Mouse (Mus musculus) heart, embryonic 10.5 days (tissue): ENCODE measurements around the gene Acer2. TPM values are rescaled to one million over a fixed set of nuclear protein-coding genes. Genes with fewer than 3 reads are reported as not detected.
"Not testable (repeated sequence)": the region's sequence is repeated elsewhere in the genome, so short reads cannot be mapped to it uniquely, and the experiment has no call there.

Experiments
- DNase-seq: peaks from one replicate; pipeline ENCODE4 v3.0.0-alpha.2; 2017; ENCODE audit warnings: low spot score
- H3K27ac ChIP-seq: fragments of 300-500 bp; sonication (generic); 2 replicates; pipeline ENCODE4 v1.5.1; 2016; ENCODE audit warnings: mild to moderate bottlenecking
- H3K27me3 ChIP-seq: fragments of 300-500 bp; sonication (generic); 2 replicates; pipeline ENCODE4 v1.6.1; 2016; ENCODE audit warnings: mild to moderate bottlenecking; ENCODE audit not compliant: poor library complexity, insufficient read depth, severe bottlenecking
- H3K36me3 ChIP-seq: fragments of 300-500 bp; sonication (generic); 2 replicates; pipeline ENCODE4 v1.6.1; 2016; ENCODE audit warnings: mild to moderate bottlenecking, moderate library complexity
- H3K4me1 ChIP-seq: fragments of 300-500 bp; sonication (generic); 2 replicates; pipeline ENCODE4 v1.6.1; 2016; ENCODE audit warnings: mild to moderate bottlenecking
- H3K4me3 ChIP-seq: fragments of 300-500 bp; sonication (generic); 2 replicates; pipeline ENCODE4 v1.5.1; 2016; ENCODE audit warnings: mild to moderate bottlenecking, moderate library complexity
- H3K9me3 ChIP-seq: fragments of 300-500 bp; sonication (generic); 2 replicates; pipeline ENCODE4 v1.6.1; 2016; ENCODE audit warnings: mild to moderate bottlenecking, moderate library complexity
- WGBS: fragments of 180-500 bp; shearing (Covaris S2); methylation state at CpG from one replicate; pipeline ENCODE4 v1.1.7; 2016; 5-methylcytosine and 5-hydroxymethylcytosine counted together
- polyA plus RNA-seq: library from polyadenylated mRNA; unstranded; fragments of >200 nt; fragmentation: Nextera tagmentation; extraction: Ambion mirVana; gene quantifications from 2 replicates; pipeline ENCODE4 v1.2.1, GENCODE M21; 2016

The Acer2 gene
- polyA plus RNA-seq, result 25.0 and 32.8 TPM in 2 replicates

GRCm38 (mm10) chr4:86874146-86874847, at the start of gene Acer2:
Acer2 (plus strand) TSS chr4:86874396.
- H3K4me3 ChIP-seq, result peak within 1 kb of the TSS; percentile 83
- H3K27me3 ChIP-seq, result peaks cover 20% of the 10 kb centered on the region; the same call in 1 of the 2 replicates
- H3K9me3 ChIP-seq, result no peaks in the 10 kb centered on the region
- DNase-seq, result peak; percentile 89
- peaks cover 8% of the 10 kb centered on the region for H3K4me1 ChIP-seq
- peak within 1 kb of the TSS; percentile 83 for H3K27ac ChIP-seq
- H3K36me3 ChIP-seq, result no peaks in the 10 kb centered on the region
- WGBS, result under 1% methylated on average over 60 of the region's 60 CpGs

DNA sequence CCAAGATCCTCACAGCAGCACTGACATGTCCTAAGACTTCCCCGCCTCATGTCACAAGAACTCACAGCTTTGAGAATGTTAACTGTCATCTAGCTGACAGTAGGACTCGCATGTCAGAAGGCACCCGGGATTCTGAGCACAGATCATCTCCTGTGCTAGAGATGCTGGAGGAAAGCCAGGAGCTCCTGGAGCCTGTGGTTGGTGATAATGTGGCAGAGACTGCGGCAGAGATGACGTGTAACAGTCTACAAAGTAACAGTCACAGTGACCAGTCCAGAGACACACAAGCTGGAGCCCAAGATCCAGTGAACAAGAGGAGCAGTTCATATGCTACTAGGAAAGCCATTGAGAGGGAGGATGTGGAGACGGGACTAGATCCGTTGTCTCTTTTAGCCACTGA, 49.1 kb upstream of the Acer2 start:
- 78% methylated on average over 7 of the region's 7 CpGs for WGBS
- H3K4me1 ChIP-seq, result no peaks in the 10 kb centered on the region
- H3K27ac ChIP-seq, result no peak overlapping the region
- no peak overlapping the region for H3K4me3 ChIP-seq
- H3K36me3 ChIP-seq, result peaks cover 66% of the 10 kb centered on the region
- no peaks in the 10 kb centered on the region for H3K9me3 ChIP-seq
- DNase-seq, result no peak
- no peaks in the 10 kb centered on the region for H3K27me3 ChIP-seq

DNA sequence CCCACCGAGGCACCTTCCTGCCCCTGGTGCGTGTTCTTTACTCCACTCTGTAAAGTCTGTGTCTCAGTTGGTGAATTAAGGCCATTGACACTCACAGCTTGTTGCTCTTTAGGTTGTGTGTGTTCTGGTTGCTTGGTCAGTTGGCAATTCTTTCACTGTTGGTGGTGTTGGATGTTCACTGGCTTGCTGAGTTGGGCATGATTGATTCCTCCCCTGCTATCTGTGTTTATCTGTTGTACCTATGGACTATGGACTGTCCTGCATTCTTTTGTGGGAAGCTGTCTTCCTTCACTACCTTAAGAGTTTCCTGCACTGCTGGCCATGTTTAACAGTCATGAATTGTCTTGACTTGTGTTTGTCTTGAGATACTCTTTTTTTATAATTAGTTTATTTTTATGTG, 42.3 kb upstream of the Acer2 start:
- 90% methylated on average over 2 of the region's 2 CpGs for WGBS
- H3K9me3 ChIP-seq, result no peaks in the 10 kb centered on the region
- DNase-seq, result no peak
- no peak overlapping the region for H3K27ac ChIP-seq
- peaks cover 44% of the 10 kb centered on the region for H3K36me3 ChIP-seq
- no peaks in the 10 kb centered on the region for H3K4me1 ChIP-seq
- no peaks in the 10 kb centered on the region for H3K27me3 ChIP-seq
- H3K4me3 ChIP-seq, result no peak overlapping the region

DNA sequence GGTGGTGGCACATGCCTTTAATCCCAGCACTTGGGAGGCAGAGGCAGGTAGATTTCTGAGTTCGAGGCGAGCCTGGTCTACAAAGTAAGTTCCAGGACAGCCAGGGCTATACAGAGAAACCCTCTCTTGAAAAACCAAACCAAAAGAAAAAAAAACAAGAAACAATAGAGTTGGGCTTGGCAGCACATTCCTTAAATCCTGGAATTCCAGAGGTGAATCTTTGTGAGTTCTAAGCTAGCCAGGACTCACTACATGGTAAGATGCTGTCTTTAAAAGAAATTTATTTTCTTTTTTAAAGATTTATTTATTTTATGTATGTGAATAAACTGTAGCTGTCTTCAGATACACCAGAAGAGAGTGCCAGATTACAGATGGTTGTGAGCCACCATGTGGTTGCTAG, 33.1 kb upstream of the Acer2 start:
- H3K4me1 ChIP-seq, H3K27ac ChIP-seq, H3K4me3 ChIP-seq, H3K9me3 ChIP-seq, H3K27me3 ChIP-seq, DNase-seq: not testable (repeated sequence)
- 98% methylated on average over 2 of the region's 2 CpGs for WGBS
- H3K36me3 ChIP-seq, result peaks cover 69% of the 10 kb centered on the region

GRCm38 (mm10) chr4:86845384-86845783, 28.8 kb upstream of the Acer2 start:
- no peak overlapping the region for H3K4me3 ChIP-seq
- 94% methylated on average over 3 of the region's 3 CpGs for WGBS
- peaks cover 56% of the 10 kb centered on the region for H3K36me3 ChIP-seq
- H3K27me3 ChIP-seq, result no peaks in the 10 kb centered on the region
- no peak for DNase-seq
- H3K27ac ChIP-seq, result no peak overlapping the region
- no peaks in the 10 kb centered on the region for H3K4me1 ChIP-seq
- H3K9me3 ChIP-seq, result no peaks in the 10 kb centered on the region

DNA sequence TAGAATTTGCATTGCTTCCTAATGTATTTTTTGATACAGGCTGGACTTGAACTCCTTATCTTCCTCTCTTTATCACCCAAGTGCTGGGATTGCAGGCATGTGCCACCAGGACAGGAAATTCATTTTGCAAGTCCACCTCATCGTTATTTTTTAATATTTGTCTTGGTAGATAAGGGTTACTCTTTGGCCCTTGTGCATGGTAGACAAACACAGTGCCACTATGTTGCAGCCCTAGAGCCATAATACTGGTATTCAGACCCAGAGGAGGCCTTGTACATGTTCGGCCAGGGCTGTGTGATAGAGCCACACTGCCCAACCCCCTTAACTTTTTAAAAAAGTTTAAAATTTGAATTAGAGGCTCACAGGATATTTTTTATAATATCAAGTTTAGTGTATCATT, 26.9 kb upstream of the Acer2 start:
- H3K4me3 ChIP-seq, result no peak overlapping the region
- no peaks in the 10 kb centered on the region for H3K9me3 ChIP-seq
- DNase-seq, result no peak
- H3K4me1 ChIP-seq, result 0 out of 2 replicates have a peak, but pooled peaks cover 4% of the 10 kb centered on the region
- H3K27ac ChIP-seq, result no peak overlapping the region
- peaks cover 55% of the 10 kb centered on the region for H3K36me3 ChIP-seq
- 73% methylated on average over 2 of the region's 2 CpGs for WGBS
- H3K27me3 ChIP-seq, result no peaks in the 10 kb centered on the region

- 52% methylated on average over 2 of the region's 2 CpGs for WGBS
- peaks cover 60% of the 10 kb centered on the region for H3K36me3 ChIP-seq
These were observed 22.9 kb upstream of the Acer2 start for GRCm38 (mm10) chr4:86851331-86851730.

GRCm38 (mm10) chr4:86852018-86852417, 22.2 kb upstream of the Acer2 start:
- H3K27ac ChIP-seq, result no peak overlapping the region
- H3K4me1 ChIP-seq, result 0 out of 2 replicates have a peak, but pooled peaks cover 9% of the 10 kb centered on the region
- DNase-seq, result no peak
- peaks cover 56% of the 10 kb centered on the region for H3K36me3 ChIP-seq
- no peaks in the 10 kb centered on the region for H3K27me3 ChIP-seq
- 50% methylated on average over 3 of the region's 3 CpGs for WGBS
- H3K4me3 ChIP-seq, result no peak overlapping the region
- no peaks in the 10 kb centered on the region for H3K9me3 ChIP-seq

More at GRCm38 (mm10) chr4:86851331-86851730, 22.9 kb upstream of the Acer2 start:
- Histone ChIP-seq H3K9me3 (no peaks in the 10 kb centered on the region), H3K4me1 (0 out of 2 replicates have a peak, but pooled peaks cover 9% of the 10 kb centered on the region), H3K4me3 (no peak overlapping the region), H3K27ac (no peak overlapping the region), H3K27me3 (no peaks in the 10 kb centered on the region)
- DNase-seq, result no peak

GRCm38 (mm10) chr4:86852813-86853590, 21.2 kb upstream of the Acer2 start:
- H3K4me3 ChIP-seq, result no peak overlapping the region
- H3K4me1 ChIP-seq, result peaks cover 11% of the 10 kb centered on the region
- no peak overlapping the region for H3K27ac ChIP-seq
- no peak for DNase-seq
- no peaks in the 10 kb centered on the region for H3K9me3 ChIP-seq
- peaks cover 51% of the 10 kb centered on the region for H3K36me3 ChIP-seq
- no peaks in the 10 kb centered on the region for H3K27me3 ChIP-seq
- 78% methylated on average over 4 of the region's 4 CpGs for WGBS

GRCm38 (mm10) chr4:86856304-86857112, 17.7 kb upstream of the Acer2 start:
- DNase-seq, result no peak

GRCm38 (mm10) chr4:86857113-86858069, 16.8 kb upstream of the Acer2 start, which contains the start of gene Rps6:
Rps6 (minus strand) TSS chr4:86857412.
- Histone ChIP-seq H3K27ac (peak within 1 kb of the TSS; percentile 99), H3K9me3 (no peaks in the 10 kb centered on the region), H3K4me1 (peaks cover 12% of the 10 kb centered on the region), H3K27me3 (no peaks in the 10 kb centered on the region), H3K36me3 (peaks cover 34% of the 10 kb centered on the region), H3K4me3 (peak within 1 kb of the TSS; percentile 98)
- DNase-seq, result peak; percentile 97
- under 1% methylated on average over 68 of the region's 68 CpGs for WGBS

More at GRCm38 (mm10) chr4:86856304-86857112, 17.7 kb upstream of the Acer2 start:
- H3K27ac ChIP-seq, result peak overlapping the region; percentile 99
- H3K36me3 ChIP-seq, result peaks cover 40% of the 10 kb centered on the region
- peak overlapping the region; percentile 98 for H3K4me3 ChIP-seq
- no peaks in the 10 kb centered on the region for H3K27me3 ChIP-seq
- under 1% methylated on average over 50 of the region's 50 CpGs for WGBS
- peaks cover 13% of the 10 kb centered on the region for H3K4me1 ChIP-seq
- H3K9me3 ChIP-seq, result no peaks in the 10 kb centered on the region

DNA sequence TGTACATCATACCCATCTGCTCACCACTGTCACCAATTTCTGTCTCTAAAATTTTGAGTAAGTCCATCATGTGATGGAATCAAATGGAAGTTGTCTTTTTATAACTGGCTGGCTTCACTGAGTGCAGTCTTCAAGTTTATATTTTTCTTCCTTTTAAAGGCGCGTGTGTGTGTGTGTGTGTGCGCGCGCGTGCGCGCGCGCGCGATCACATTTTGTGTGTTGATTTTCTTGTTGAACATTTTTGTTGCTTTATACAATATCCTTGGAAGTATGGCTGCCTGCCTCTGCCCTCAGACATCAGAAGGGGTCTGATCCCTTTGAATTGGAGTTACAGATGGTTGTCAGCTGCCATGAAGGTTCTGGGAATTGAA, 16.1 kb upstream of the Acer2 start:
- peaks cover 12% of the 10 kb centered on the region for H3K4me1 ChIP-seq
- peak overlapping the region; percentile 99; the same call in 1 of the 2 replicates for H3K27ac ChIP-seq
- peak overlapping the region; percentile 98 for H3K4me3 ChIP-seq
- H3K36me3 ChIP-seq, result peaks cover 27% of the 10 kb centered on the region
- no peak for DNase-seq
- H3K9me3 ChIP-seq, result no peaks in the 10 kb centered on the region
- H3K27me3 ChIP-seq, result no peaks in the 10 kb centered on the region
- WGBS, result 49% methylated on average over 12 of the region's 12 CpGs
